ENCODE assay signal across 34 mouse cellular contexts in genomic region chr4:117921358-117921757, GRCm38 (mm10). TPM values are rescaled to one million over a fixed set of nuclear protein-coding genes. Genes with fewer than 3 reads are reported as not detected.
"Had no signal": no experiment of that assay in that cellular context is flagged by ENCODE, and none has a peak within 500 bp of the region (broad histone marks: within the 10 kb centered on the region; RNA-seq: fewer than 3 reads in every experiment).

No protein-coding gene starts in this region.

- H3K4me3 ChIP-seq: left cerebral cortex, adult 2 months; limb, embryonic 10.5 days; limb, embryonic 12.5 days; limb, embryonic 13.5 days; limb, embryonic 15.5 days; liver, embryonic 12.5 days; liver, embryonic 13.5 days; liver, embryonic 15.5 days; lung, embryonic 15.5 days; megakaryocyte, embryonic 14.5 days; midbrain, embryonic 10.5 days; midbrain, embryonic 12.5 days; midbrain, embryonic 13.5 days; midbrain, embryonic 15.5 days; myocyte had no signal

- H3K9me3 ChIP-seq: limb, embryonic 10.5 days; limb, embryonic 12.5 days; limb, embryonic 13.5 days; limb, embryonic 15.5 days; liver, embryonic 12.5 days; liver, embryonic 13.5 days; liver, embryonic 15.5 days; lung, embryonic 15.5 days; midbrain, embryonic 10.5 days; midbrain, embryonic 12.5 days; midbrain, embryonic 13.5 days; midbrain, embryonic 15.5 days had no signal

- H3K36me3 ChIP-seq: limb, embryonic 10.5 days; limb, embryonic 13.5 days; limb, embryonic 15.5 days; liver, embryonic 13.5 days; liver, embryonic 15.5 days; lung, embryonic 15.5 days; midbrain, embryonic 10.5 days; midbrain, embryonic 12.5 days; midbrain, embryonic 13.5 days; midbrain, embryonic 15.5 days had no signal

- H3K27ac ChIP-seq: left cerebral cortex, adult 2 months; limb, embryonic 10.5 days; limb, embryonic 12.5 days; limb, embryonic 13.5 days; limb, embryonic 15.5 days; liver, embryonic 12.5 days; liver, embryonic 13.5 days; liver, embryonic 14.5 days; liver, embryonic 15.5 days; lung, embryonic 15.5 days; macrophage; midbrain, embryonic 10.5 days; midbrain, embryonic 12.5 days; midbrain, embryonic 13.5 days; midbrain, embryonic 15.5 days had no signal

- H3K9ac ChIP-seq: limb, embryonic 12.5 days; limb, embryonic 13.5 days; limb, embryonic 15.5 days; liver, embryonic 12.5 days; liver, embryonic 13.5 days; liver, embryonic 14.5 days; liver, embryonic 15.5 days; liver, postnatal 0 days; lung, embryonic 14.5 days; lung, embryonic 15.5 days; midbrain, embryonic 12.5 days; midbrain, embryonic 13.5 days; midbrain, embryonic 15.5 days had no signal

- ATAC-seq: liver, embryonic 12.5 days; liver, postnatal 0 days; lung, postnatal 0 days; midbrain, embryonic 13.5 days; midbrain, embryonic 15.5 days; midbrain, embryonic 16.5 days had no signal

- DNase-seq: left cerebral cortex, postnatal 4 days; liver; liver, embryonic 13.5 days; liver, postnatal 0 days; lung, adult 18-20 months; lung, adult 2 months; lung, embryonic 14.5 days; lung, postnatal 10 days; lung, postnatal 14 days; lung, postnatal 36 days; lung, postnatal 4 days; midbrain, embryonic 14.5 days had no signal

RNA-seq across cellular contexts. Expression of gene Artn, which starts 8.2 kb away (rescaled TPM):
- total RNA-seq: liver, adult 2 months; megakaryocyte progenitor cell, adult 5-6 weeks; megakaryocyte, adult 5-6 weeks; monocyte, adult 5-6 weeks had no signal
- polyA plus RNA-seq: macrophage had no signal

RNA-seq across cellular contexts. Expression of gene B4galt2, which starts 38.1 kb away (rescaled TPM):
- total RNA-seq: megakaryocyte, adult 5-6 weeks; monocyte, adult 5-6 weeks had no signal
